Mouse (Mus musculus) cerebellum, adult 2 months (tissue): ENCODE measurements around the gene Hormad2. TPM values are rescaled to one million over a fixed set of nuclear protein-coding genes. Genes with fewer than 3 reads are reported as not detected.

Source experiments
- DNase-seq, 2 experiments: peaks; one replicate each; pipeline ENCODE4 v3.0.0; 2021
- H3K27ac ChIP-seq: fragments of 200-500 bp; 2 replicates; pipeline ENCODE4 v1.5.1; 2012; ENCODE audit warnings: low read length, control low read depth, inconsistent platforms; ENCODE audit not compliant: insufficient read depth
- H3K27me3 ChIP-seq: fragments of 200-500 bp; 2 replicates; pipeline ENCODE4 v1.6.1; 2012; ENCODE audit warnings: inconsistent platforms, mild to moderate bottlenecking, low read length, moderate library complexity; ENCODE audit not compliant: control insufficient read depth, insufficient read depth
- H3K4me1 ChIP-seq: fragments of 200-500 bp; 2 replicates; pipeline ENCODE4 v1.6.1; 2011; ENCODE audit warnings: low read length; ENCODE audit not compliant: control insufficient read depth, insufficient read depth
- H3K4me3 ChIP-seq: fragments of 200-500 bp; replicated peaks from 2 replicates; pipeline ENCODE3; 2011; ENCODE audit warnings: mild to moderate bottlenecking, low read depth, low read length, control low read depth; ENCODE audit not compliant: insufficient read depth
- CTCF ChIP-seq: fragments of 200-500 bp; IDR thresholded peaks from 2 replicates; pipeline ENCODE4 v1.5.1; 2011; ENCODE audit warnings: low read depth, mild to moderate bottlenecking, control low read depth, low read length, moderate library complexity, borderline replicate concordance; ENCODE audit not compliant: insufficient read depth
- POLR2A ChIP-seq: fragments of 200-500 bp; IDR thresholded peaks from 2 replicates; pipeline ENCODE4 v1.6.1; 2011; ENCODE audit warnings: low read length, control low read depth, borderline replicate concordance; ENCODE audit not compliant: insufficient read depth
- WGBS: fragments of 180-500 bp; shearing (Covaris S2); methylation state at CpG from one replicate; pipeline ENCODE4 v1.1.7; 2018; 5-methylcytosine and 5-hydroxymethylcytosine counted together
- polyA plus RNA-seq: library from polyadenylated mRNA; depleted of rRNA; stranded (reverse); fragments of >200 nt; gene quantifications from 2 replicates; pipeline ENCODE4 v1.2.3, GENCODE M21; 2012

Gene Hormad2
- polyA plus RNA-seq, 1 experiment, result 0.05 TPM

GRCm38 (mm10) chr11:4352637-4353036, 88.3 kb downstream of the Hormad2 start:
- H3K27me3 ChIP-seq, result no peaks in the 10 kb centered on the region; the same call in 1 of the 2 replicates
- no peak for DNase-seq
- no peaks in the 10 kb centered on the region for H3K4me1 ChIP-seq
- H3K27ac ChIP-seq, result no peak overlapping the region
- 69% methylated on average over 3 of the region's 3 CpGs for WGBS
- TF ChIP-seq POLR2A (no peak), CTCF (no peak)
- no peak overlapping the region for H3K4me3 ChIP-seq

GRCm38 (mm10) chr11:4343926-4344325, 97.0 kb downstream of the Hormad2 start:
- WGBS, result 81% methylated on average over 4 of the region's 4 CpGs
- H3K27me3 ChIP-seq, result no peaks in the 10 kb centered on the region
- no peaks in the 10 kb centered on the region for H3K4me1 ChIP-seq
- DNase-seq, result no peak
- H3K4me3 ChIP-seq, result no peak overlapping the region
- TF ChIP-seq POLR2A (no peak), CTCF (no peak)
- no peak overlapping the region for H3K27ac ChIP-seq

GRCm38 (mm10) chr11:4342027-4342426, 98.9 kb downstream of the Hormad2 start:
- Histone ChIP-seq H3K4me3 (no peak overlapping the region), H3K27ac (no peak overlapping the region), H3K27me3 (no peaks in the 10 kb centered on the region), H3K4me1 (no peaks in the 10 kb centered on the region)
- TF ChIP-seq POLR2A (no peak), CTCF (no peak)
- WGBS, result 53% methylated on average over 7 of the region's 7 CpGs
- no peak for DNase-seq

GRCm38 (mm10) chr11:4340109-4340779, 100.7 kb downstream of the Hormad2 start:
- Histone ChIP-seq H3K4me3 (no peak overlapping the region), H3K4me1 (no peaks in the 10 kb centered on the region)
- 95% methylated on average over 9 of the region's 9 CpGs for WGBS

GRCm38 (mm10) chr11:4339275-4339674, 101.6 kb downstream of the Hormad2 start:
- H3K27ac ChIP-seq, result no peak overlapping the region
- no peaks in the 10 kb centered on the region for H3K27me3 ChIP-seq
- WGBS, result 86% methylated on average over 1 of the region's 1 CpGs
- TF ChIP-seq POLR2A (no peak), CTCF (no peak)
- H3K4me1 ChIP-seq, result no peaks in the 10 kb centered on the region
- no peak for DNase-seq
- no peak overlapping the region for H3K4me3 ChIP-seq

More at GRCm38 (mm10) chr11:4340109-4340779, 100.7 kb downstream of the Hormad2 start:
- DNase-seq, result no peak
- TF ChIP-seq POLR2A (no peak), CTCF (no peak)
- H3K27ac ChIP-seq, result no peak overlapping the region
- H3K27me3 ChIP-seq, result no peaks in the 10 kb centered on the region

GRCm38 (mm10) chr11:4336693-4337283, 104.1 kb downstream of the Hormad2 start:
- H3K4me1 ChIP-seq, result no peaks in the 10 kb centered on the region
- TF ChIP-seq CTCF, result no peak
- no peak for TF ChIP-seq POLR2A
- WGBS, result 91% methylated on average over 8 of the region's 8 CpGs

GRCm38 (mm10) chr11:4335810-4336692, 104.9 kb downstream of the Hormad2 start:
- 74% methylated on average over 10 of the region's 10 CpGs for WGBS
- Histone ChIP-seq H3K27ac (no peak overlapping the region), H3K4me1 (no peaks in the 10 kb centered on the region), H3K27me3 (no peaks in the 10 kb centered on the region), H3K4me3 (no peak overlapping the region)
- DNase-seq, result no peak
- TF ChIP-seq CTCF, result no peak
- no peak for TF ChIP-seq POLR2A

More at GRCm38 (mm10) chr11:4336693-4337283, 104.1 kb downstream of the Hormad2 start:
- no peak for DNase-seq
- no peak overlapping the region for H3K4me3 ChIP-seq
- no peaks in the 10 kb centered on the region for H3K27me3 ChIP-seq
- H3K27ac ChIP-seq, result no peak overlapping the region

- Histone ChIP-seq H3K27me3 (no peaks in the 10 kb centered on the region), H3K4me3 (no peak overlapping the region), H3K4me1 (no peaks in the 10 kb centered on the region), H3K27ac (no peak overlapping the region)
- TF ChIP-seq CTCF (no peak), POLR2A (no peak)
- WGBS, result 95% methylated on average over 2 of the region's 2 CpGs
- no peak for DNase-seq
Observed at GRCm38 (mm10) chr11:4332961-4333360, 107.9 kb downstream of the Hormad2 start.
